Mouse (Mus musculus) brain, adult 2 months (tissue): ENCODE measurements at regions not wholly inside any gene's neighbourhood (a gene's known extent, or its start where the extent isn't known, plus 50 kb on each side); places are given as distances from the start of the nearest gene placed in this dataset.

Source experiments
- DNase-seq: peaks from one replicate; pipeline ENCODE4 v3.0.0; 2011; ENCODE audit warnings: low read depth, low spot score

DNA sequence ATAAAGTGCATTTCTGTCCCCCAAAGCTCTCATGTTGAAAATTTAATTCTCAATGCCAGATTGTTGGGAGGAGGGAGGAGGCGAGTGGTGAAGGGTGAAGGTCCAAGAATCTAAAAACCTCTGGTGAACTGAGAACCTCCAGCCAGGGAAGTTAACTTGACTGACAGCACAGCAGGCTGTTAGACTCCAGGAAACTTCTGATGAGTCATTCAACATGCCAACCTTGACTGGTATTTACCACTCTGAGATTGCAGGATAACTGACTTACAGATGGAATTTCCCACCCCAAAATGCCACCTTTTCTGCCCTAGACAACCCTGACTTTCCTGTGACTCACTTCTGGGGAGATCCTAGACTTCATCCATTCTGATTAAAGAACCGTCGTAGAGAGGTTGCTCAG lies 58.6 kb upstream of the Prdm8 start:
- DNase-seq, result no peak

DNA sequence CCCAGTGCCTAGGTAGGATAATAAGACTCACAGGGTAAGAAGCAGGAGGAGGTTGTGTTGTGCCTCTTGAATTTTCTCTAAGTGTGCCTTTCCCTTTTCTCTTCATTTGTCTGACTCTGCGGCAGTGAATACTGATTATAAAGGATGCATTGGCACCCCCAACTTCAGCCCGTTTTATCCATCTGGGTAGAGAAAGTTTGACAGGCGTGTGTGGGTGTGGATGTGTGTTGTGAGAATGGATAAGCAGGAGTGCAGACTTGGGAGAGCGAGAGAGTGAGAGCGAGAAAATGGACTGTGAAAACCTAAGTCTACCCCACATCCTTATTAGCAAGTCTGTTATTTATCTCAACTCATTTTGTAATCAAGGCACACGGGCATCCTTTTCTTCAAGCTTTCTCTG lies 60.7 kb upstream of the Prdm8 start:
- peak; percentile 64 for DNase-seq

DNA sequence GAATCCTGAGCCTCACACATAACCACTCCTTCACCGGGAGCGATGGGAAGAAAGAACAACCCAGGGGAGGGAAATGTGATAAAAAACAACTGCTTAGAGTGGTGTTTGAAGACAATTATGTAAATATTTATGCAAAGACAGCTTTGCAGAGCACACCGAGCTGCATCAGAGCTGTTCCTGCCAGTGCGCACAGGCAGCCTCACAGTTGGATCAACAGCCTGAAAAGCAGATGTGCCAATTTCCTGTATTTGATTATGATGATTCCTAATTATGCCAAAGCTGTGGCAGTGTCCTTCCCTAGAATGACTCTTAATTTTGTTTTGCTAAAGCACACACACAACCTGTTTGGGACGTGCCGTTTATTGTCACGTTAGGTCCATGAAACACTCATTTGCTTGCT lies 52.6 kb upstream of the Antxr2 start:
- peak; percentile 39 for DNase-seq

DNA sequence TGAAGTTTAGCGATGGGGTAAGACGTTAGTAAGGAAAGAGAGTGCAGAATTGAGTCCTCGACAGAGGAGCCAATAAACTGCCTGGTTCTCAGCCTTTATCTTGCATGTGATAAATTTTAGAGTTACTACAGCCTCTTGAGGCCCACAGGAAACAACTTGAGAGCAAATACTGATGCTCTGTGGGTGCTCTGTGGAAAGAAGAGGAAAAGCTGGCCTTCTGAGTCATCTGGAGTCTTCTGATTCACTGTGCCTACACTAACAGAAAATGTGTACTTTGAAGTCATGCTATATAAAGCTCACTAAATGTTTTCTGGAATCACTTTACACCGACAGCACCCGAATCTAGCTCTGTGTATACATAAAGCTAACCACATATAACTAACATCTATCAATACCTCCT lies 50.4 kb upstream of the Antxr2 start:
- peak; percentile 80 for DNase-seq
